Mouse (Mus musculus): ENCODE results near the gene Rpl27. TPM values are rescaled to one million over a fixed set of nuclear protein-coding genes. Genes with fewer than 3 reads are reported as not detected.
"Not testable (repeated sequence)": the region's sequence is repeated elsewhere in the genome, so short reads cannot be mapped to it uniquely, and the experiment has no call there.

The Rpl27 gene
- total and polyA plus RNA-seq, 3 experiments: 34.0 to 133 (median 75.2) TPM

DNA sequence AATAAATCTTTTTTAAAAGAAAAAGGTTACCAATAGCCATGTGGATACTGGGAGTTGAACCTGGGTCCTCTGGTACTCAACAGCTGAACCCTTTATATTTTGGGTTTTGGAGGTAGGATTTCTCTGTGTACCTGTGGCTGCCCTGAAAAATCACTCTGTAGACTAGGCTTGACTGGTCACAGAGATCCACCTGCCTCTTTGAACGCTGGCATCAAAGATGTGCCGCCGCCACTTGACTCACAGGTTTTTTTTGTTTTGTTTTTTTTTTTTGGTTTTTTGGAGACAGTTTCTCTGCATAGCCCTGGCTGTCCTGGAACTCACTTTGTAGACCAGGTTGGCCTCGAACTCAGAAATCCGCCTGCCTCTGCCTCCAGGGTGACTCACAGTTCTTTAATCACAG lies 5.7 kb downstream of the Rpl27 start:
- DNase-seq: no peak

DNA sequence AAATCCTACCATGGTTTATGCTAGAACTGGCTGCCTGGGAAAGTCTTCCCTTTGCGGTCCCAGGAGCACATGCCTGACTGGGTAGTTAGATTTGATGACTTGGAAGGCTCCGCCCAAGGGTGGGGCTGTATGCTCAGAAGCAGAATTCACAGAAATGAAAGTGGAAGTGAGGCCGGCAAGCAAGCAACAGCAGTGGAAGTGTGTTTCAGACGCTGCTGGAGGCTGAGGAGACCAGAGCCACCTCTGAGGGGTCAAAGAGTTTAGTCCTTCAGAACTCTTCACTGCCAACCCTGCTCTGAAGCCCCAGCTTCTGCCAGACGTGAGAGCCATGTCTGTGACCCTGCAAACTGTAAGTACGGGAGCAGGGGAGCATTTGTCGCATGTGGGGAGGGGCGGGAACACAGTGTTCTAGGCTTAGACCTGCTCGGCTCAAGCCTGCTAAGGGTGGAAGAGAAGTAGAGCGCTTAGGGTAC lies 6.2 kb downstream of the Rpl27 start, which contains the start of gene Ifi35:
Ifi35 (plus strand) TSS at position 134 of the 473 bp plus-strand sequence.
- peak; percentile 91 for DNase-seq

GRCm38 (mm10) chr11:101448899-101449298 lies 6.8 kb downstream of the Rpl27 start:
- DNase-seq: no peak

DNA sequence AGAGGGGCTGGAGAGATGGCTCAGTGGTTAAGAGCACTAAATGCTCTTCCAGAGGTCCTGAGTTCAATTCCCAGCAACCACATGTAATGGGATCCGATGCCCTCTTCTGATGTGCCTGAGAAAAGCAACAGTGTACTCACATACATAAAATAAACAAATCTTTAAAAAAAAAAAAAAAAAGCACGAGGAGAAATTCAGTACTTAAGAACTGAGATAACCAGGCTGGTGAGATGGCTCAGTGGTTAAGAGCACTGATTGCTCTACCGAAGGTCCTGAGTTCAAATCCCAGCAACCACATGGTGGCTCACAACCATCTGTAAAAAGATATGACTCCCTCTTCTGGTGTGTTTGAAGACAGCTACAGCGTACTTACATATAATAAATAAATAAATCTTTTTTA lies 7.5 kb downstream of the Rpl27 start:
- not testable (repeated sequence) for DNase-seq

DNA sequence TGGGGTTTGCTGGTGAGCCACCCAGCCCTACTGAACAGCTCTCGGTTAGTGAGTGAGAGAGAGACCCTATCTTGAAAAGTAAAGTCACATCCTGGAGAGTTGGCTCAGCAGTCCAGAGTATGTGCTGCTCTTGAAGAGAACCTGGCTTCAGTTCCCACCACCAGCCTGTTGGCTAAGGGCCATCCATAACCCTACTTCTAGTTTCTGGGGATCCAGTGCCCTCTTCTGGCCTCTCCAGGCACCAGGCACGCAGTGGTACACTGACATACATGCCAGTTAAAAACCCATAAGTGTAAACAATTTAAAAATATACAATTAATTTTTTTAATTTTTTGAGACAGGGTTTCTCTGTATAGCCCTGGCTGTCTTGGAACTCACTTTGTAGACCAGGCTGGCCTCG lies 8.3 kb downstream of the Rpl27 start:
- no peak for DNase-seq

GRCm38 (mm10) chr11:101451536-101451935 lies 9.4 kb downstream of the Rpl27 start:
- DNase-seq: no peak

GRCm38 (mm10) chr11:101452093-101452774 lies 10.1 kb downstream of the Rpl27 start:
- no peak for DNase-seq

DNA sequence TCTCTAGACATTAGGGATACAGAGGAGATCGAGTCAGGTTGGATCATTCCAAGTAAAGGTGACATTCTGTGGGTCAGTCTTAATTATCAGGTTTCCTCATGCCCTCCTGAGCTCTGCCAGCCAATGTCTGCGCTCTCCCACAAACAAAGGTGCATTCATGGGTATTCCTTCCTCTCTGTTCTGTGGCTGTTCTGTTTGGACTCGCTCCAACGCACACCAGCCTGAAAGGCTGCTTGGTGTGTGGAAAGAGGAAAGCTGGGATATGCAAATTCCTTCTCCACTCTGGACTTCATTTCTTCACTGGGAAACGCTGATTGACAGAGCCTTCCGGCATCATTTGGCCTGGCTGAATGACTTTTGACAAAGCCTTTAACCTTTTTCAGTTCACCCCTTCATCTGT lies 12.6 kb downstream of the Rpl27 start:
- no peak for DNase-seq

DNA sequence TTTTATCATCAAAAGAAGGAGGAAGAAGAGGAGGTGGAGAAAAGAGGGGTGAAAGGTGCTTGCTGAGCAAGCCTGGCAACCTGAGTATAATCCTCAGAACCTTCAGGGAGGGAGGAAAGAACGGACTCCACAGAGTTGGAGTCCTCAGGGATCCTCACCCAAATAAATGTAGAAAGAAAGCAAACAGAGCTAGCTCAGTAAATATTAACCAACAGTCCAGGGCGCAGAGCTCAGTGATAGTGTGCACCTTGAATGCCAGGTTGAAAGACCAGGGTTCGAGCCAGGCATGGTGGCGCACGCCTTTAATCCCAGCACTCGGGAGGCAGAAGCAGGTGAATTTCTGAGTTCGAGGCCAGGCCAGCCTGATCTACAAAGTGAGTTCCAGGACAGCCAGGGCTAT lies 13.5 kb downstream of the Rpl27 start:
- no peak for DNase-seq

GRCm38 (mm10) chr11:101457631-101458030 lies 15.5 kb downstream of the Rpl27 start:
- DNase-seq: no peak

GRCm38 (mm10) chr11:101458217-101458616 lies 16.1 kb downstream of the Rpl27 start:
- no peak for DNase-seq

DNA sequence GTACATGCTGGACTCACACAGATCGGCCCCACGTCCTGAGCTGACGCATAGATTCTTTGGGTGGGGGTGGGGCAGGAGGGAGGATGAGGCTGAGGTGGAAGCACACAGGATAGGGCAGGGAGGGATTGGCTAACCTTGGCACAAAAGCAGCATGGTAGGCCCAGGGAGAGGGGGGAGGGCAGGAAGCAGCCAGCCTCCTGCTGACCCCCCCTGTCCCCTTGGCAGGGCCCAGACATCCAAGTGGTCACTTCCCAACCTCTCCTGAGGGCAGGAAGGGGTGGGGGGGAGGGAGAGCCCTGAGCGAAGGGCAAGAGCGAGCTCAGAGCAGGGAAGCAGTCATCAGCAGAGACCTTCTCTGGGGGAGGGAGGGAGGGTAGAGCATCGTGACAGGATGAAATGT lies 17.6 kb downstream of the Rpl27 start:
- peak; percentile 62 for DNase-seq

GRCm38 (mm10) chr11:101460321-101460720 lies 18.2 kb downstream of the Rpl27 start:
- DNase-seq: no peak

DNA sequence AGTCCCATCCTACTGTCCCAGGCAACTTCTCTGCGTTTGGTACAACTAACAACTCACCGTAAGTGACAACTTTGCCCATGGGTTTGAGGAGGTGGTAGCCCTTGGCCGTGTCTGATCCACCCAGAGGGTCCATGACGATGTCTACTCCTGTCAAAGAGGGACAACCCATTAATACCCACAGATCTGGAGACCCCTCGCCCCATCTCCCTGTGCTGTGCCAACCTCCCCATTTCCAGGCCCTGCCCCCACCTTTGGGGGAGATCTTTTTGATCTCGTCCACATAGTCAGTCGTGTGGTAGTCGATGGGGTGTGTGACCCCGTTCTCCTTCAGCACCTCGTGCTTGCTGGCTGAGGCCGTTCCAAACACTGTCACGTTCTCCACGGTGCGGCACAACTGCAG lies 20.0 kb downstream of the Rpl27 start:
- no peak for DNase-seq

DNA sequence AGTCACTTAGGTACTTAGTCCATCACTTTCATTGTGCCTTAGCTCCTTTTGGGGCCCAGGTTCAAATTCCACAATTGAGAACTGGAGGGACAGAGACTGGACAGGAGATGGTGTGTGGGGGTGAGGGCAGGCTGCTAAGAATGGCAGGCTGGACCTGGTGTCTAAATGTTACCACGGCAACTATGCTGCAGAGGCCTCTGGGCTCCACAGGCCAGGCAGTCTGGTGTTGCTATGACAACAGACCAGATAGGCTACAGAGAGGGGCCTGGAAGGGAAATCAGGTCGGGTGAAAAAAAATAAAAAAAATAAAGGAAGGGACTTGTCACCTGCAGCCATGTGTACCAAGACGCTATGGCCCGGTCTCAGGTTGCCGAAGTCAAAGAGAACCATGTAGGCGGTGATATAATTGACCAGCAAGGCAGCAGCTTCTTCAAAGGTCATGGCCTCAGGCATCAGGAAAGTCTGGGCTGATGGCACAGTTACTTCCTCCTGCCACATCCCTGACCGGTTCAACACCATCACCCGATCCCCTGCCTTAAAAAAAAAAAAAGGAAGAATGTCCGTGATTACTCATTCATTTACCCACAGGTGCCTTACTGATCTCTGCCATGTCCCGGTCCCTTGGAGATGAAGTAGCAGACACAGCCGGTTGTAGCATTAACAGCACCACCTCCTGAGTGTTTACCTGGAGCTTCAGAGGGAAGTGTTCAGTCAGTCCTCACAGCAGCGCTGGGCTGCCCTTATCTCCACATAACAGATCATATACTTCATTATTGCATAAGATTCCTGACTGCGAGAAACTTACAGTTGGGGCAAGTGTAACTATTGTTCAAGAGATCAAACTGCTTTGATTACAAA lies 20.7 kb downstream of the Rpl27 start:
- DNase-seq: no peak

- DNase-seq: peak; percentile 75
Measured at GRCm38 (mm10) chr11:101464211-101465100, 22.4 kb downstream of the Rpl27 start, which contains the start of gene Rnd2. Rnd2 (plus strand) TSS chr11:101464999.

- DNase-seq: peak; percentile 82
Measured at GRCm38 (mm10) chr11:101465101-101465868, 23.2 kb downstream of the Rpl27 start.

- DNase-seq: peak; percentile 87
Measured at GRCm38 (mm10) chr11:101465869-101466551, 23.9 kb downstream of the Rpl27 start, which contains the start of gene Vat1. Vat1 (minus strand) TSS chr11:101466230.

DNA sequence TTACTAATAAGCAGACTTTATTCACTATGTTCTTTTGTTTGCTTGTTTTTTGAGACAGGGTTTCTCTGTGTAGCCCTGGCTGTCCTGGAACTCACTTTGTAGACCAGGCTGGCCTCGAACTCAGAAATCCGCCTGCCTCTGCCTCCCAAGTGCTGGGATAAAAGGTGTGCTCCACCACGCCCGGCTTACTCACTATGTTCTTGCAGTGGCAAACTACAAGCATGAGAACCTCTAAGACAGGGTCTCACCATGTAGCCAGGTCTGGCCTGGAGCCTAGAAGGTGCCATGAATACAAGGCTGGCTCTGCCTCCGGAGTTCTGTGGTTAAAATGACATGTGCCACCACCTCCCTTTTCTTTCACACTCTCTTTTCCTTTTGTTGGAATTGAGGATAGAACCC lies 24.5 kb downstream of the Rpl27 start:
- DNase-seq: not testable (repeated sequence)

DNA sequence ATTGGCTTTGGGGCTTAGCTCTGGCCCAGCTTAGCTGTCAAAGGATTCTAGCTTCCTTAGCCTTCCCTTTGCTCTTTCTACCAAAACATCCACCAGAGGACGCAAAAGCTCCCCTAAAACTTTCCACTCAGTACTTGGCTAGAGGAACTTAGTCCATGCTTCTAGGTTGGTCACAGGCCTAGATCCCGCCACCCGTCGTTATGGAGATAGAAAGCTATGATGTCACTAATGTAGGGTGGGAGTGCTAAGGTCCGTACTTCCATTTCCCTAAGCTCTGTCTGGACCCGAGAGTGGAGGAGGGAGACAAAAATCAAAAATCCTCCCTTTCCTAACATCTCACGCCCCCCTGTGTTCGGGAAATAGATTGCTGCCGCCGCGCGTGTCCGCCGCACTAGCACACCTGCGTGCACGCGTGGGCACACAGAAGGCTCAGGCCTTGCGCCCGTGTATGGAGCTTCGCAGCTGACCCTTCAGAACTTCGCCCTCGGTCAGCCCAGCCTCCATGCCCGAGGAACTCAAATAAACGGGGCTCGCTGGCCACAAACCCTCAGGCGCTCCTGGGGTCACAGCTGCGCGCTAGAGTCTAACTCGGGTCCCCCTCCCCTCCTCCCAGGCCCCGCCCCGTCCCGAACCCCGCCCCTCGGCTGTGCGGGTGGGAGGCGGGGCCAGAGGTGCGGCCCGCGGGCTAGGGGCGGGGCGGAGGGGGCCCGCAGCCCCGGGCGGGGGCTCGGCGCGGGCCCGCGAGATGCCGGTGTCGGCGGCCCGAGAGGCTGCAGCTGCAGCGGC lies 25.6 kb downstream of the Rpl27 start:
- peak; percentile 80 for DNase-seq

Measured in adrenal gland, adult 2 months (tissue).